Mouse (Mus musculus): ENCODE measurements at regions not wholly inside any gene's neighbourhood (a gene's known extent, or its start where the extent isn't known, plus 50 kb on each side); places are given as distances from the start of the nearest gene placed in this dataset.

- intact Hi-C loops (cut with DNase I) = loop anchor here (10.0 kb wide), 1 partner anchor 202 kb away; no protein-coding TSS in a partner anchor
- no peak for DNase-seq (ENCODE audit: extremely low spot score in 1 of 2, low spot score in 2 of 2)
Observed at GRCm38 (mm10) chr1:90382941-90383470, 179.2 kb downstream of the Ackr3 start.

GRCm38 (mm10) chr1:90385024-90385423 lies 181.2 kb downstream of the Ackr3 start:
- intact Hi-C loops (cut with DNase I) = loop anchor here (10.0 kb wide), 1 partner anchor 200 kb away; no protein-coding TSS in a partner anchor
- no peak for DNase-seq (ENCODE audit: extremely low spot score in 1 of 2, low spot score in 2 of 2)

GRCm38 (mm10) chr1:90386792-90387191 lies 183.0 kb downstream of the Ackr3 start:
- intact Hi-C loops (cut with DNase I) = loop anchor here (10.0 kb wide), 1 partner anchor 198 kb away; no protein-coding TSS in a partner anchor
- no peak for DNase-seq (ENCODE audit: extremely low spot score in 1 of 2, low spot score in 2 of 2)

GRCm38 (mm10) chr1:90390422-90390821 lies 186.6 kb downstream of the Ackr3 start:
- DNase-seq (ENCODE audit: extremely low spot score in 1 of 2, low spot score in 2 of 2) = no peak
- intact Hi-C loops (cut with DNase I) = no loop called here

GRCm38 (mm10) chr1:90393861-90394260 lies 190.1 kb downstream of the Ackr3 start:
- no peak for DNase-seq (ENCODE audit: extremely low spot score in 1 of 2, low spot score in 2 of 2)
- intact Hi-C loops (cut with DNase I) = no loop called here

GRCm38 (mm10) chr1:90395331-90396016 lies 191.7 kb downstream of the Ackr3 start:
- intact Hi-C loops (cut with DNase I) = no loop called here
- no peak for DNase-seq (ENCODE audit: extremely low spot score in 1 of 2, low spot score in 2 of 2)

GRCm38 (mm10) chr1:90396660-90397059 lies 192.9 kb downstream of the Ackr3 start:
- DNase-seq (ENCODE audit: extremely low spot score in 1 of 2, low spot score in 2 of 2) = no peak
- intact Hi-C loops (cut with DNase I) = no loop called here

GRCm38 (mm10) chr1:90397355-90397754 lies 193.6 kb downstream of the Ackr3 start:
- no peak for DNase-seq (ENCODE audit: extremely low spot score in 1 of 2, low spot score in 2 of 2)
- intact Hi-C loops (cut with DNase I) = no loop called here

GRCm38 (mm10) chr1:90398396-90398975 lies 194.7 kb downstream of the Ackr3 start:
- intact Hi-C loops (cut with DNase I) = no loop called here
- no peak for DNase-seq (ENCODE audit: extremely low spot score in 1 of 2, low spot score in 2 of 2)

- intact Hi-C loops (cut with DNase I) = no loop called here
Observed at GRCm38 (mm10) chr1:90403057-90403456, 199.3 kb downstream of the Ackr3 start.

GRCm38 (mm10) chr1:90404717-90405487 lies 197.9 kb upstream of the Cops8 start:
- DNase-seq (ENCODE audit: extremely low spot score in 1 of 2, low spot score in 2 of 2) = no peak
- intact Hi-C loops (cut with DNase I) = no loop called here

More at GRCm38 (mm10) chr1:90403057-90403456, 199.3 kb downstream of the Ackr3 start:
- no peak for DNase-seq (ENCODE audit: extremely low spot score in 1 of 2, low spot score in 2 of 2)

GRCm38 (mm10) chr1:90406663-90407062 lies 196.1 kb upstream of the Cops8 start:
- intact Hi-C loops (cut with DNase I) = no loop called here

GRCm38 (mm10) chr1:90408504-90409215 lies 194.1 kb upstream of the Cops8 start:
- no peak for DNase-seq (ENCODE audit: extremely low spot score in 1 of 2, low spot score in 2 of 2)
- intact Hi-C loops (cut with DNase I) = no loop called here

More at GRCm38 (mm10) chr1:90406663-90407062, 196.1 kb upstream of the Cops8 start:
- DNase-seq (ENCODE audit: extremely low spot score in 1 of 2, low spot score in 2 of 2) = no peak

- intact Hi-C loops (cut with DNase I) = no loop called here
Observed at GRCm38 (mm10) chr1:90409236-90409635, 193.5 kb upstream of the Cops8 start.

GRCm38 (mm10) chr1:90412511-90413045 lies 190.2 kb upstream of the Cops8 start:
- intact Hi-C loops (cut with DNase I) = no loop called here
- no peak for DNase-seq (ENCODE audit: extremely low spot score in 1 of 2, low spot score in 2 of 2)

More at GRCm38 (mm10) chr1:90409236-90409635, 193.5 kb upstream of the Cops8 start:
- peak in 1 of 2 experiments; percentile 42 for DNase-seq (ENCODE audit: extremely low spot score in 1 of 2, low spot score in 2 of 2)

GRCm38 (mm10) chr1:90414751-90415150 lies 188.0 kb upstream of the Cops8 start:
- DNase-seq (ENCODE audit: extremely low spot score in 1 of 2, low spot score in 2 of 2) = no peak
- intact Hi-C loops (cut with DNase I) = no loop called here

- intact Hi-C loops (cut with DNase I) = no loop called here
- DNase-seq (ENCODE audit: extremely low spot score in 1 of 2, low spot score in 2 of 2) = no peak
Observed at GRCm38 (mm10) chr1:90424066-90424821, 178.5 kb upstream of the Cops8 start.

- DNase-seq (ENCODE audit: extremely low spot score in 1 of 2, low spot score in 2 of 2) = no peak
- intact Hi-C loops (cut with DNase I) = no loop called here
Observed at GRCm38 (mm10) chr1:90428334-90428733, 174.4 kb upstream of the Cops8 start.

All from left cerebral cortex, postnatal 10 days (tissue).